Mouse (Mus musculus): ENCODE data around the gene Pip5k1b.
"Not testable (repeated sequence)": the region's sequence is repeated elsewhere in the genome, so short reads cannot be mapped to it uniquely, and the experiment has no call there.

Gene Pip5k1b

DNA sequence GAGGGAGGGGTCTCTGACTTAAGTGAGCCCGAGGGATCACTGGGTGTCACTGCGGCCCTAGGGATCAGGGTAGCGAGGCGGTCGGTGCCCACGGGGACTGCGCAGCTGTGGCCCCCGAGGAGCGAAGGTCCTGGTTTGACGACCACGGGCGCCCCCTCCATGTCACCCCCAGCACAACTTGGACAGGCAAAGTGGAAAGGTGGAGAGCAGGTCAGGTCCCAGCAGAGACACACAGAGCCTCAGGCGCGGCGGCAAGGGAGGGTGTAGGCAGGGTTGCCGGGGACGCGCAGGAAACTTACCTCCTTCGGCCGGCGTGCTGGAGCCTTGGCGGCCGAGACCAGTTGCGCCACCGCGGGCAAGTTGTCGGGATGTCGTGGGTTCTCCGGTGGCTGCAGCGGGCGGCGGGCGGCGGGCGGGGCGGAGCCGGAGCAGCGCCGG is at the start of gene Pip5k1b:
TSS of gene Pip5k1b (minus strand) at position 407 of the 438 bp plus-strand sequence.
- DNase-seq = peak; percentile 68

DNA sequence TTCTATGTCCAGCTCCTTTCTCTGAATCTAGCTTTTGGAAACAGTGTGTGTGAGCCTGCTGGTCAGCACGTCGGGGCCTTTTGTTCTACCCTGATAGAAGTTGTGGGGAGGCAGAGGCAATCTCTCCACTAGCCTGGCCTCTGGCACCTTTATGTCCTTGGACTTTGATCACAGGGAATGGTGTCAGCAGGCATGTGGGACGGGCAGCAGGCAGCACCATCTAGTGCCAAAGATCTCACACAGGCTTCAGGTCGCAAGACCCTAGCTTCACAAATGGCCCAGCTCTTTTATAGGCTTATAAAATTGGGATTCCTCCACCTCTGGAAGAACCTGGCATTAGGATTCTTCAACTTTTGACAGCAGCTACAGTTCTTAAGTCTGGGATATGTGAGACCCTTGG is 48.4 kb upstream of the Pip5k1b start:
- no peak for DNase-seq

DNA sequence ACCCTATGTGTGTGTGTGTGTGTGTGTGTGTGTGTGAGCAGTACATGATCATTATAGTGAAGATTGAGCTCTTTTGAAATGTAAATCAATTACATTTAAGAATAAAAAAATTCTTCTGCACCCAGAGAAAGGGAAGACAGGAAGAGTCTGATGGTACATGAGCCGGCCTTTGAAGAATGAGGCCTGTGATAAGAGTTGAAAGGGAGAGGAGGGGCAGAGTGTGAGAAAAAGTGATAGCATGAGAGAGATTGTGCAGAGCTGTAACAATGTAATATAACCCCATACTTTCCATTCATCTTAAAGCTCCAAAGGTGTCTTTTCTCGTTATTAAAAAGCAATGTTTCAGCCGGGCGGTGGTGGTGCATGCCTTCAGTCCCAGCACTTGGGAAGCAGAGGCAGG is 47.8 kb upstream of the Pip5k1b start:
- DNase-seq = no peak

DNA sequence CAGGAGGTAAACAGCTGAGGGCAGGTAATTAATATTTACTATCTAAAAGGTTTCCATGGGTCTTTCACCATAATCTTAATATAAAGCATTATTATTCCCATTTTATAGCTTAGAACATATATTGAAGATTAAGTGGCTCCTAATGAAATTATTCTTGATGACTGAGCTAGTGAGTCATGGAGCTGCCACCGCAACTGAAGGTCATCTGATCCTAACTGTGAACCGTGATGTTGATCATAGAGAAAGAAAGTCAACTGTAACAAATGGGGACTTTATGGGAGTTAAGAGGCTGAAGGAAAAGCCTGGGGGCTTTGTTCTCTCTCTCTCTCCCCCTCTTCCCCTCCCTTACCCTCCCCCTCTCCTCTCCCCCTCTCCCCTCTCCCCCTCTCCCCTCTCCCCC is 31.1 kb upstream of the Pip5k1b start:
- DNase-seq = no peak

DNA sequence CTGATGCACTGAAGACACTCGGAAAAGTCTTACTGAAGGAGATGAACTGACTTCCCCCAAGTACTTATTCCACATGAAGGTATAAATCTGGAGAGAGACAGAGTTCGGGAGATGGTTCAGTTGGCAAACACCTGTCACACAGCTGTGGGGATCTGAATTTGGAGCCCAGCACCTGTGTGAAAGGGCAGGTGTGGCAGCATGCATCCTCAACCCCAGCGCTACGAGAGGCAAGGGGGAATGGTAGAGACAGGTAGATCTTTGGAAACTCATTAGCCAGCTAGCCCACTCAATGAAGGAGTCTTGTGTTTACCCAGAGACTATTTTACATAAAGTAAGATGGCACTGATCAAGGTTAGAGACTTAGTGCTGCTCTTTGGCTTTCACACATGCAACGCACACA is 29.5 kb upstream of the Pip5k1b start:
- DNase-seq = no peak

DNA sequence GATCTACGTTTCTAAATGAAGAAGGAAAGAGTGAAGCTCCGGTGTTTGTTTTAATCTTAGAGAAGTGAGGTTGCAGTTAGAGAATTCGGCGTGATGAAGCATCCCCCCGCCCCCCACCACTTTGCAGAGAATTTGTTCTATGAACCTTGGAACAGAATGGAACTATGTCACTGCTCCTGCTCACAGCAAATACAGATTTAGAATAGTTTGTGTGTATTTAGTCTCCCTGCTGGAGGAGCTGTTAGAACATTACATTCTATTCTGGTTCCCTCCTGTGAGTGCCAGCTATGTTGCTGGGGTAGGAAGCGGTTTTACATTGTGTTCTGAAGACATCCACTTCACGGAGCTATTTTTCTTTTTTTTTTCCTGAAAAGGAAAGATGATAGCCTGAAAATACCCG is 28.3 kb upstream of the Pip5k1b start:
- DNase-seq = no peak

DNA sequence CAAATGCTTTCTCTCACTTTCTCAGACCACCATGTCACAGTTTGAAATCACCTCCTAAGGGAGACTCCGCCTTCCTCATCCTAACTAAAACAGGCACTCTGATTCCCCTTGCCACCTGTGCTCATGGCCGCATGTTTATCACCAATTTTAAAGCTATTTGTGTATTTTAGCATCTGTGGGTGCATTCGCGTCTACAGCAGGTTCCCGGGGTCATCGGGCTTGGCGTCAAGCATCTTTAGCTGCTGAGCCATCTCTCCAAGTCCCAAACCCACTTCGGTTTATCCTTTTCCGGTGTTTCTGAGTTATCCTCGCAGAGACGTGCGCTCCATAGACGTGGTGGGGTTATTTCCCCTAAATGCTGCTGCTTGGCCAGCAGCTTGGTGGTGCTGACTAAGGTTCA is 20.5 kb upstream of the Pip5k1b start:
- no peak for DNase-seq

DNA sequence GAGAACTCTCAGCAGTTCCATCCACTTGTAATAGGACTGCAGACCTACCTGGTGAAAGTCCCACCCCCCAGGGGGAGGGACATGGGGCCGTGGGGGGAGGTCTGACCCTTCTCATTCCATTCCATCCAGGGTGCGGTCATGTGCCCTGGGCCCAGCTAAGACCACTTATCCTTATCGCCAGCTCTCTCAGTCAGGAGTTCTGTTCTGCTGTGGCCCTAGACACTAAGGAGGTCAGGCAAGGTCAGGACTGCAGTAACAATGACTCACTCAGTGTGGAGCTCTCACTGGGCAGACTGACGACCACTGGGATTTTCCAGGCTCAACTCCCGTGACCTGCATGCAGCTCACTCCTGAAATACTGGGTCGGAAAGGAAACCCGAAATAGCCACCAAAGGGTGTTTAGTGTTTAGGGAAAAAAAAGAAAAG is 16.1 kb upstream of the Pip5k1b start:
- no peak for DNase-seq

DNA sequence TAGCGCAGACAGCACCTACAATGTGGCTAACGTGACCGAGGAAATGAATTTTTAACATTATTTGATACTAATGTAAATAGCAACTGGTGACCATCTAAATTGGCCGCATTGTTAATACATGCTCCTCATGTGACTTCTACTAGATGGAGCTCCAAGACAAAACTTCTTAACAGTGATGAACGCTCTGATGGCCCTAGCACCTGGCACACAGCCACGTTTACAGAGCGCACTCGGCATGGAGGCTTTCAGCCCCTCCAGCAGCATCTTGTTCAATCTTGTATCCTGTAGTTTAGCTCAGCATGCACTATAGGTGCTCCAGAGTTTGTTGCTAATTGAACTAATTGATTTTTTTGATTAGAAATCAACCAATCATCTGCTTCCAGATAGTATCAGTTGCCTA is 15.3 kb upstream of the Pip5k1b start:
- no peak for DNase-seq

DNA sequence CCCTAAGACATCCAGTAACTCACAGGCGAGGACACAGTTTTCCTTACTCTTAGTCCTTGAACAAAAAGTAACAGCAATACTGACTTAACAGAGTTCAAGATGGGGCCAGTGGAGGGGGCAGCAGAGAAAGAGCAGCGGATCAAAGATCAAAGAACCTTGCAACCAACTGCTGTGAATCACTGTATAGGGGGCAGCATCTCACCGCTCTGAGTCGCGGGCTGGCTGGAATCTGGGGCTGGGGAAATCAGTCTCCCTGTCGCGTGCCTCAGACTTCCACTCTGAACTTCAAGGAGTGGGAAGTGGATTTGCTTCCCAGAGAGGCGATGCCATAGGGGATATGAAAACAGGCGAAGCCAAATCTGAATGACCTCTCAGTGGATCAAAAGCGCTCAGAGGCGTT is 1.8 kb upstream of the Pip5k1b start:
- no peak for DNase-seq

DNA sequence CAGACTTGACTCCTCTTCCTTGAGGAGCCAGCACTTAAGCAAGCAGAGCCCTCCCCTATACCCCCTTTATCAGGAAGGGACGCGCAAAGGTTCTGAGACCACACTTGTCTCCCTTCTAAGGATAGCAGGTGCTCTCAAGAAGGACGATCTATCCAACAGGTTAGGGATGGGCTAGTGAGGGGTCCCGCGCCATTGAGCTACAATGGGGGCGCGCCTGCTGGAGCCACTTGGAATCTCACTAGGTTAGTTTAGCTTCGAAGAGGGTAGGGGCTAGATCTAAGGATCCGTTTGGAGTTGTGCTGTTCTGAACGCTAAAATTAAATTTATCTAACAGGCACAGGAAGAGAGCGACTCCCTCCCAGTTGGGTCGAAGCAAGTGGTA is 904 bp upstream of the Pip5k1b start:
- DNase-seq = no peak

DNA sequence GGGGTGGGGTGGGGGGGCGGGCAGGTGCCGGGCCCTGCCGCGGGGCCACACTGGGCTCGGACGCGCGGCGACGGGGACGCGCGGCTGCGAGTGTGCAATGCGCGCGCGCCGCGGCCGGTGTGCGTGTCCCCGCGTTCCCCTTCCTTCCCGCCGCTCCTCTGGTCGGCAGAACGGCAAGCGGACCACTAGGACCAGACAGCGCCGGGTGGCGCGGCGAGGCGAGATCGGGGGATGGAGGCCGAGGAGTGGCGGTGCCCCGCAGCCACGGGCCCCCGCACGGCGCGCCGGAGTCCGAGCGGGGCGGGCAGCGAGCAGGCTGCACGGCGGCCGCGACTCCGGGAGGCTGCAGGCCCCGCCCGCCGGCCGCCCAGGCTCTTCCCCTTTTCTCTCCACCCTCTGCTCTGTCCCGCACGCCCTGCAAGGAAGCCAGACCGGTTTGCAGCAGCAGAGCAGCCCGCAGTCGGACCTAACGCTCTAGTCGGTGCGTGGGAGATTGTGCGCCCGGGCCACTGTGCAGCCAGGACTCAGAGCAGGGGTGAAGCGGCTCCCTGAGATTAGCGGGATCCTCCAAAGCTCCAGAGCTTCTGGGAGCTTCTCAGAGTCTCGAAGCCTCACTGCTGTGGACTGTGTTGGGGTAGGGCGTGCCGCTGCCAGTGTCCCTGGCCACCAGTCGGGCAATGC is 372 bp upstream of the Pip5k1b start:
- peak; percentile 78 to 83 for DNase-seq

DNA sequence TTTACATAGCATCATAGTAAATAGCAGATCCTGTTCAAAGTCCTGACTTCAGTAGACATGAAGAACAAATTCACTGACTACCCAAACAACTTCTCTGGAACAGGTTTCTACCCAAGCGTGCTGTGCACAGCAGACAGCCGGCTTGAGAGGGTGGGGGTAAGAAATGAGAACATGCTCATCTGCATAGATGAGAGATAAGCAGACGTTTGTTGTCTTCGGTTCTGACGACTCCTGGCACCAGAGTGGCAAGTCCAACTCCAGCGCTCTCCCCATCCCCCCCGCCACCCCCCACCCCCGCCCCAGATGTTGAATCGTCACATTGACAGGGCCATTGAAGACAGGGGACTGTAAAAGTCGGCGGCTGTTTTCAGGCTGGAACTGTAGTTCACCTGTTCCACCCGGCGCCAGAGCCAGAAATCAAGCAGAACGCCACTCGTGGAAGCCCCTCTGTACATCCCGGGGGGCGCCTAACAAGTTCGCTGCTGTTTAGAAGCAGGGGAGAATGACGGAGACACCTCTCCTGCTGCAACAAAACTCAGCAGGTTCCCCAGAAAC is 684 bp downstream of the Pip5k1b start:
- DNase-seq = no peak

DNA sequence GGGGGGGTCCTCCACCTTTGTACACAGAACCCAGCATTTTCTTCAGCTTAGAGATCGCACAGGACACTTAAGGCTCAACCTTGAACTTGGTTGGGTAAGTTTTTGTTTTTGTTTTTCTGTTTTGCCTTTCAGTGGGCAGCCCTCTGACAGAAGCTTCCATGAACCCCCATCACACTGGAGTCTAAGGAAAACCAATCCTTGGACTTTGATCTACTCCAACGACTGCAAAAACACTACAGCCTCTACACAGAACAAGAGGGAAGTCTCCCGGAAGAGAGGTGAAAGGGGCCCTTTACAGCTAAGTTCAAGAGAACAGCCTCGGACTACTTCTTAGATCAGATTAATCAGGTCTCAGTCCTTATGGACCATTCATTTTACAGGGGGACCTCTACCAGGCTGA is 1.2 kb downstream of the Pip5k1b start:
- DNase-seq = no peak

DNA sequence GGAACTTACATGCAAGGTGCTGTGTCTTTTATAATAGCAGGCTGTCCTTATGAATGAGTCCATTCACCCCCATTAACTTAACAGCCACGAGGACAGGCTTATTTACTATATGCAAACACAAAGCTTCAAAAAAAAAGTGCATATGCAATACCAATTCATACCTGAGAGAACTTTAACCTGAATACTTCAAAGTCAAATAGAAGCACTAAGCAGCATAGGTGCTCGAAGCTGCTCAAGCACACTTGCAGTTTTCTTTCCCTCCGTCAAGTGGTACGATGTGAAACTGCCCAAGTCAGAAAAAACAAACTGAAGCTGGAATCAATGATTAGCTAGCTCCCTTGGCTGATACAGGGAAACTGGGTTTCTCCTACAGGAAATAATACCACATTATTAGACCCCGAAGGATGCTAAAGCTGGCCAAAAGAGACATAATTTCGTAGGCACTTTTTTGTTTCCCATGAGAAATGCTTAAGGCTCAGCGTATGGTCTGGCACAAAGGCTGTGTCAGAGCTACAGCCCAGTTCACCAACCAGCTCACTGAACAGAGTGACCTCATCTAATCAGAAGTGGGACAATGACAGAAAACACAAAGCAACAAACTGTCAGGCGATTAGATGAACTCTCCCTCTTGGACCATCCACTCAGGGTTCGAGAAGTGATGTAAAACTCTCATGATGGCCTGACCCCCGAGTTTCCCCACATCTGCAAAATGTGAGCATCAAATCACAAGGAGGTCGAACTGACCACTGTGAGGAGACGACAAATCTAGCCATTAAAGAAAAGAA is 2.2 kb downstream of the Pip5k1b start:
- no peak for DNase-seq

DNA sequence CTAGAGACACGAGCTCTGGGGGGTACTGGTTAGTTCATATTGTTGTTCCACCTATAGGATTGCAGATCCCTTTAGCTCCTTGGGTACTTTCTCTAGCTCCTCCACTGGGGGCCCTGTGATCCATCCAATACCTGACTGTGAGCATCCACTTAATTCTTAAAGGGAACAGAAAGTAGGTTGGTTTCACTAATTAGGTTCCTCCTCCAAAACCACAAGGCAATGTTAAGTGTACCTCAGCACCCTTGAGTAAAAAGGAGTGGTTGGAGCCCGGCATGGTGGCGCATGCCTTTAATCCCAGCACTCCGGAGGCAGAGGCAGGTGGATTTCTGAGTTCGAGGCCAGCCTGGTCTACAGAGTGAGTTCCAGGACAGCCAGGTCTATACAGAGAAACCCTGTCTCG is 3.0 kb downstream of the Pip5k1b start:
- DNase-seq = not testable (repeated sequence)

DNA sequence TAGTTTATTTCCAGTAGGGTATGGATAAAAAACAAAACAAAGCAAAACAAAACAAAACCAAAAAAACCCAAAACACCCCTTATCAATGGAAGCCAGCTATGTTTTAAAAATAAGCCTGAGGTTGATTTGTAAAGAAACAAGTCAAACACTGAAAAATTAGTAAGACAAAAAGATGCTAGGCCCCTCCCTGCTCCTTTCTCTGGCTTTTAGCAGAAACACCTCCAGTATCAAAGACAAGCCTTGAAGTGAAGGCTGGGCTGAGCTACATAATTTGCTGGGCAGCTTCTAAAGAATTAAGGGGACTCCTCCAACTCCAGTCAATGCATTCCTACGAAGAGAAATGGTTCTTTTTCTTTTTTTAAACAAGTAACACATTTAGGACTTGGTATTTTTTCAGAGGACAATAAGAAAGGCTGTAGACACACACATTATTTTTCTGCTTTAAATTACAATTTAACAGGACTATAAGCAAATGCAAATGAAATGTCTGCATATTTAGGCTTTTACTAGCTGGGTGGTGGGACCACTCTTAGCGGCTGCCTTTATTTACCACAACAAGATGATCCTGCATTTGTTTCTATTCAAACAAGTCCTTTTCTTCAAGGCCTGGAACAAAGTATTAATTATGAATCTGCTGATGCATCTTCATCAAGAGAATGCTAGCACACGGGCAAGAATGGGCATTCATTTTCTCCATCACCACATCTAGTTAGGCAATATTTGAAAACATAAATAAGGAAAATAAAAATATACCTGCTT is 4.3 kb downstream of the Pip5k1b start:
- no peak for DNase-seq

DNA sequence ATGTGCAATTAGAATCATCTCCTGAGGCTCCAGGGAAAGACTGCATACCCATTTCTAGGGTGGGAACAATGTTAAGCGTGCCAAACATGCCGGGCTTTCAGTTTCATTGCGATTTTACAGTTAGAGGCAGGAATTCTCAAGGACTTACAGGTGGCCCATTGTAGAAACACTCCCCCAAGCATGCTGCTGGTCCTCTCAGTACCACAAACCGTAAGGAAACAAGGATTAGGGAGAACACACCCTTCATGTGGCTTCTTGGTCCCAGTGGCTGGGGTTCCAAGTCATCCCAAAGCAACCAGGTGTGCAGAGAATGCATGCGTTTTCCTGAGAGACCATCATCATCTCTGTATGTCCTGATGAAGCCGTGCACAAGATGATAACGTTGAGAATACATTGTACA is 4.9 kb downstream of the Pip5k1b start:
- no peak for DNase-seq

DNA sequence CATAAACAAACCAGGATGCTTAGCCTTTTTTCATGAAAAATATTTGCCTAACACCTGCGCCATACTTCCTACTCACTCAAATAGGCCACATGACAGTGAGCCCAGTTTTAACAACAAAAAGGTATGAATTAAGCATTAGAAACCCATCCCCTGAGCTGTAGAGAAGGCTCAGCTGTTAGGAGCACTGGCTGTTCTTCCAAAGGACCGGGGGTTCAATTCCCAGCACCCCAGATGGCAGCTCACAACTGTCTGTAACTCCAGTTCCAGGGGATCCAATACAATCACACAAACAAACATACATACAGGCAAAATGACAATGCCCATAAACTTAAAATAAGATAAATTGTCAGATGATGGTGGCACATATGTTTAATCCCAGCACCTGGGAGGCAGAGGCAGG is 5.7 kb downstream of the Pip5k1b start:
- DNase-seq = no peak

DNA sequence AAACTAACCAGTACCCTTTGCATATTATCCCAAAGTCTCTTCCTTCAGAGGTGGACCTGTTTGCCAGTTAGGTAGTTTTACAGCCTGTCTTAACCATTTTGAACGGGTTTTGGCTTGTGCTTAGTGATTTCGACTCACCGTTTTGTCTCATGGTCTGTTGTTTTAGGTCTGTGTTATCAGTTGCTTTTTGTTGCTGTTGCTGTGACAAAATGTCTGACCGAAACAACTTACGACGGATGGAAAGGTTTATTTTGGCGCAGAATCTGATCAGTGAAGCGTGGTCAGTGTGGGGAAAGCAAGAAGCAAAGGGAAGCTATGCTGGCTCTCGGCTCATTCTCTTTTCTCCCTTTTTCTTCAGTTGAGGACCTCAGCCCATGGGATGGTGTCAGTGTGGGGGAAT is 7.3 kb downstream of the Pip5k1b start:
- no peak for DNase-seq

DNA sequence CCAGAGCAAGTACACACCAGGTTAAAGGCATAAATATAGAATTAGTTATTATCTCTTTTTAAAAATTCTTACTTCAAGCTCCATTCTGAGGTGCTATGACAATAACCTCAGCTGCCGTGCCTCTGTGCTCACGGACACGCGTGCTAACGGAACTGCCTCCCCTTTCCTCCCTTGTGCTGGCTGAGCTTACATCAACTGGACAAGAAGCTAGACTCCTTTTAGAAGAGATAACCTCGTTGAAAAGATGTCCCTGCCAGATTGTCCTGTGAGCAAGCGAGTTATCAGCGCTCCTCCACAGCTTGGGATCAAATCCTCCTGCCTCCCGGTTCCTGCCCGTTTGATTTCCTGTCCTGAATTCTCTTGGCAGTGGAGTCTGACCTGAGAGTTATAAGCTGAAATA is 9.5 kb downstream of the Pip5k1b start:
- no peak for DNase-seq

DNA sequence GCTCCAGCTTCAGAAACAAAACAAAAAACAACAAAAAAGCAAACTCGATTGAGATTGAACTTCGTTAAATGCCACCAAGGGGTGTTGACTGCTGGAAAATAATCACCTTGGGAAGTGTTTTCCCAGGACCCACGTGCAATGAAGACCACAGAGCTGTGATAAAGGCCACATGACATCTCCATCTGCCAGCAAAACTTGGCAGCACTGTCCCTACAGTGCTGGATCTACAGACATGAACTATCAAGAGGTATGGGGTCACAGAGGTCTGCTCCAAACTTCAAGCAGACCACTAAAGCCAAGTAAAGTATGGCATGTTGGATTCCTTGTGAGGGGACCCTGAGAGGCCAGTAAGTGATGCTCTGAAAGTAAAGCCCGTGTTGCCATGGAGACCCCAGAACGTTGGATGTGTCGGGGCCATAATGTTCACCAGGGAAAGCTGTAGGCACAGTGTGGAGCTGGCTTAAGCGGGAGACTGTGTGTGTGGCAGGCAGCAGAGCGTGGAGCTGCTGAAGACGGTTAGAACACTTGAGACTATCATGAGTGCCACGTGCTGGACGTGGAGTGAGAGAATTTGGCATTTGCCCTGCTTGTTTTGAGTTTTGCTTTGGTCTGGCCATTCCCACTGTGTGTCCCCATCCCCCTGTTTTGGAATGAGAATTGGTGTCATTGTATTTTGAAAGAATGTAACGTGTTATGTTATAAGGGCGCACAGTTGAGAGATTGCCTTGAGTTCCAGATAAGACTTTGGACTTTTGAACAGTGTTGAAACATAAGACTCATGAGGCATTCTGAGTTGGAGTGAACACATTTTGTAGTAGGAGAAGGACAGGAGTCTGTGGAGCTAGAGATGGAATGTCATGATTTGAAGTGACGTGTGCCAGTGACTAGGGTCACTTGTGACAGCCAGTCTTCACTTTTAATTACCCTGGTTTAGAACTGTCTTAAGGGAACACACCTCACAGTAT is 12.0 kb downstream of the Pip5k1b start:
- peak in 1 of 2 experiments; percentile 21 for DNase-seq
